Mouse (Mus musculus): ENCODE data around the gene Clcn6.

Clcn6 gene

DNA sequence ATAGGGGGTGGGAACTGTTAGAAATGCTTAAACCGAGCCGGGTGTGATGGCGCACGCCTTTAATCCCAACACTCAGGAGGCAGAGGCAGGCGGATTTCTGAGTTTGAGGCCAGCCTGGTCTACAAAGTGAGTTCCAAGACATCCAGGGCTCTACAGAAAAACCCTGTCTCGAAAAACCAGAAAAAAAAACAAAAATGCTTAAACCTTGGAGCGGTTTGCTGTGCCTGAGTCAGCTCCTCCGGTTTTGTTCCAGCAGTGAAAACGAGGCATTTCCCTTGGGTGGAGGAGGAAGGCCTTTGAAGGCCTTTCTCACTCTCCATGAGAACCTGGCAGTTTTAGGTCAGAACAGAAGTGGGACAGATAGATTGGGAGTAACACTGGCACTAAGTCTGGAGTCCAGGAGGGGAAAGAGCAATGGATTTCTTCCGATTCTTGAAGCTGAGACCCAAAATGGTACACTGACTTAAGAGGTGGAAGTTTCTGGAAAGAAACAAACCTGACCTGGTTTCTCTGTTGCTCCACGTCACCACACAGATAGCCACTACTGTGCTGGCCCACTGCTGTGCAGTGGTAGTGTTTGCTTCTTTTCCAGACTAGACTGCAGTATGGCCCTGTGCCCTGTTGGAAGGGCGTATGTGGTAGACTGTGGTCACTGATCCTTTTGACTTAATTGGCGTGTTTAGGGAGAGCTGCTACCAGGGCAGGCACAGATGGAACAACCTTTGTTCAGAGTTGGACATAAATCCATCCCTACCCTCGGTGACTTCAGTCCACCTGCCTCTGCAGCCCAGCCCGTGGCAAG is 1.6 kb upstream of the Clcn6 start:
- no peak for DNase-seq (ENCODE audit: low spot score in 2 of 2)

DNA sequence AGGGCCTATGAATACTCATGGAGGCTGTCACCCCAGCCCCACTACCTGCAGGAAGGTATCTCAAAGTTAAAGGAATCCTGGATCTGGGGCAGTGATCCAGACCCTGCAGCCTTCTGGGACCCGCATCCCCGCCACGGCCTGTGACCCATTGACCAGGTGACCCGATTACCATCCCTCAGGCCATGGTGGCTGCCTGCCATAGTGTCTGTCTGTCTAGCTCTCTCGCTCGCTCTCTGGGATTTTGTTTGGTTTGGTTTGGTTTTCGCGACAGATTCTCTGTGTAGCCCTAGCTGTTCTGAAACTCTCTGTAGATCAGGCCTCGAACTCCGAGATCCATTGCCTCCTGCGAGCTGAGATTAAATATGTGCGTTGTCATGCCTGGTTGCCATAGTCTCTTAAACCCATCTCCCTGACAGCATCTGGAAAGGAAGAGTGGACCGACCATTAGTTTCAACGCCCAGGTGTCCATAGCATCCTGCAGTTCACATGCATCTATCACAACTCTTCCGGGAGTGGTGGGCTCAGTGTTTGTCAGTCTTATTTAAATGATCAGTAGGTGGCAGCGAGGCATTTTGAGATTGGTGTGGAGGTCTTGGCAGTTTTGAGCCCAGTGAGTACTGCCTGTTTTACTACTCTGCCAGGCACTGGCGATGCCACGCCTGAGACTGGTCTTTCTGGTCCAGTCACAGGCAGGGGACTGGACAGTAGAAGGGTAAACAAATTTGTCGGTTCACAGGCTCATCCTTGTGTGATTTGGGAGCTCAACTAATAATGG is 820 bp upstream of the Clcn6 start:
- no peak for DNase-seq (ENCODE audit: low spot score in 2 of 2)

DNA sequence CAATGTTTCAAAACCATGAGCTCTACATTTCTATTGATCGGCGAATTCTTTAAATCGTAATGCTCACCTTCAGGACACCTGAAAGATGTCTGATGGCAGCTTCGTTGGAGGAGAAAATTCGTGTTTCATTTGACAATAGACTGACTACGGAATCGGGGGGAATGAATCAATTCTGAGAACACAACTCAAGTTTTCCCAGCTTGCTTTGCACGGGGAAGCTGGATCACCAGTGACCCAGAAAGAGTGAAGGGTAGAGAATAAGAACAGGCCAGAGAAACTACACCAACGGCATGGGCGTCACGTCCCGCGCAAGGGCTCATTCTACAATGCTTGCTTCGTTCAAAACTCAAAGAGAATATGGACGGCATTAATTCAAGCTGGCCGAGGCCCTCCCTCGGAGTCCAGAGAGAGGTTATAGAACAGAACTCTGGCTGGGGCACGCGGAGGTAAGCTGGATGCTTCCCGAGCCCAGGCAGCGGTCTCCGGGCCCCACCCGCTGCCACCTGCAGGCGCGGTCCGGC is 482 bp downstream of the Clcn6 start:
- no peak for DNase-seq (ENCODE audit: low spot score in 2 of 2)

- DNase-seq (ENCODE audit: low spot score in 2 of 2) = no peak
Observed at GRCm38 (mm10) chr4:148035440-148035839, 3.2 kb downstream of the Clcn6 start.

DNA sequence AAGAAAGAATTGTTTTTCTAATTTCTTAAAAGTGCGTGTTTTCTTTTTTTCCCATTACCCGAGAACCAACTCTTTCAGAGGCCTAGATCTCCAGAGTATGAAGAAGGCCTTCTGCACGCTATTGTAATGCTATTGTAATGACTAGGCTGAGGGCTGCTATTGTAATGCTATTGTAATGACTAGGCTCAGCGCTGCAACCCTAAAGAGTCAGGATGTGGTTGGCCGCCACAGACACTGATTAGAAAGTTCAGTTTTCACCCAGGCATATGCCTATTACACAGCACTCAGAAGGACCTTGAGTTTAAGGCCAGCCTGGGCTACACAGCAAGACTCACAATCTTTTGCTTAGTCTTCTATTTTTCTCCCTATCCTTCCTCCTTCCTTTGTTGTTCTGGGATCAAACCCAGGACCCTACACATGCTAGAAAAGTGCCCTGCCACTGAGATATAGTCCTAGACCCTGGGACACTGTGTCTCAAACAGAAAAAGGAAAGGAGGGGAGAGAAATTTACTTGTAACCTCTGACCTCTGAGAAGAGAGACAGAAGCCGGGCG is 4.7 kb downstream of the Clcn6 start:
- no peak for DNase-seq (ENCODE audit: low spot score in 2 of 2)

GRCm38 (mm10) chr4:148030506-148030905 is 8.1 kb downstream of the Clcn6 start:
- no peak for DNase-seq (ENCODE audit: low spot score in 2 of 2)

GRCm38 (mm10) chr4:148029297-148029696 is 9.3 kb downstream of the Clcn6 start:
- DNase-seq (ENCODE audit: low spot score in 2 of 2) = no peak

DNA sequence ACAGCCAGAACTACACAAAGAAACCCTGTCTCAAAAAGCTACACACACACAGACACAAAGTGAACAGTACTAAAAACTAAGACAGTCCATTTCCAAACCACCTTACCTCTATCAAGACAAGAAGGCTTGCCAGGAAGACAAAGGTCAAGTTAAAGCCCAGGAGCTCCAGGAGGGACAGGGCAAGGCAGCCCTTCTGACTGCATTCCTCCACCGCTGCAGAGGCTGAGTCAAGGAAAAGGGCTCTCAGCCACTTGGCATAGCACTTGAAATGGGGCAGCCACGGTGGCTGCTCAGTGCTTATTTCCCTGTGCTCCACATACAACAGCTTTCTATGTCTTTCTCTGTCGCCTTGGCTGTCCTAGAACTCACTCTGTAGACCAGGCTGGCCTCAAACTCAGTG is 14.6 kb downstream of the Clcn6 start:
- DNase-seq (ENCODE audit: low spot score in 2 of 2) = no peak

DNA sequence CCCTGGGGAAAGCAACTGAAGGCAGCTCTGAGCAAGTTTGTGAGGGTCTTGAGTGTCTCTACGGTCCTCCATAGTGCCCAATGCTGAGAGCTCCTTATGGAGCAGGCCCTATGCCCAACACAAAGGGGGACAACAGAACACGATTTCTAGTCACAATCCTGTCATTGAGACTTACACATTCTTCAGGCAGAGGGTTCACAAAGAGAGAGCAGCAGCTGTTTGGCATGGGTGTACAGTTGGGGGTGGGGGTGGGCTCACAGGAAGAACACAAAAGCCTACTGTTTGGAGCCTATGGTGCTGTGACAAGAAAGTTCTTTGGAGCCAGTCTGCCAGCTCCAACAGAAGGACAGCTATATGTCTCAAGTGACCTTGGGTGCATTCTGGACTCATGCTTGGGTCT is 20.2 kb downstream of the Clcn6 start:
- DNase-seq (ENCODE audit: low spot score in 2 of 2) = no peak

- no peak for DNase-seq (ENCODE audit: low spot score in 2 of 2)
Observed at GRCm38 (mm10) chr4:148016981-148017380, 21.6 kb downstream of the Clcn6 start.

DNA sequence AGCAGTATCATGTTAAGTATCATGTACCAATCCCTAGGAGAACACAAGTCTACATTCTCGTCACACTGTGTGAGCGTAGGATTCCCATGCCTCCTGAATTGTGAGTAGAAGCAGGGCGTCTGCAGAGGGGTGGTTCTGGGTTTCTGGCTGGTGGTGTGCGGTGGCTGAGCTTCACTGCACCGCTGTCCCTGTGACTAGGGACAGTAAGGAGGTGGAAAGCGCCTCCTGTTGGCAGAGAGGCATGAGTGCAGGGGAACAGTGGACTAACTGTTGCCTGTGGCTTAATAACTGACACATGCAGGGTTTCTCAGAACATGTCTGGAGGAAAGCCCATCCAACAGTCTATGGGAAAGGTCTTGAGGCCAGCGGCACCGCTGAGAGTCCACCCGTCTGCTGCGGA is 23.2 kb downstream of the Clcn6 start:
- no peak for DNase-seq (ENCODE audit: low spot score in 2 of 2)

GRCm38 (mm10) chr4:148012216-148012615 is 26.4 kb downstream of the Clcn6 start:
- no peak for DNase-seq (ENCODE audit: low spot score in 2 of 2)

- no peak for DNase-seq (ENCODE audit: low spot score in 2 of 2)
Observed at GRCm38 (mm10) chr4:148011332-148011731, 27.3 kb downstream of the Clcn6 start.

DNA sequence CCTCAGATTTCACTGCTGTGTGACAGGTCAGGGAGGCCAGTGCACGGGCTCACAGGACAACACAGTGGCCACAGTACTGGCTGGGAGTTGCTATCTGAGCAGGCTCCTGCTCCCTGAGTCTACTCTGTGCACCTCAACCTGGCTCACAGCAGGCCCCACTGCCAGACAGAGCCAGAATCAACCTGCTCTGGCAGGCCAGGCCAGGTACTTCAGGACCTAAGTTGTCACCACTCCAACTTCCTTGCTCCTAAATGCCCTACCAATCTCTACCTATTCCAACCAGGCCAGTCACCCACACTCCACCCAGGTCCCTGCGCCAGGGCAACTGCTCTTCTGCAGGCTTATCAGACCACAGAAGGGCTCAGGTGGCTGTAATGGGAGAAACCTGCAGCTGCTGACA is 29.0 kb downstream of the Clcn6 start:
- DNase-seq (ENCODE audit: low spot score in 2 of 2) = no peak

DNA sequence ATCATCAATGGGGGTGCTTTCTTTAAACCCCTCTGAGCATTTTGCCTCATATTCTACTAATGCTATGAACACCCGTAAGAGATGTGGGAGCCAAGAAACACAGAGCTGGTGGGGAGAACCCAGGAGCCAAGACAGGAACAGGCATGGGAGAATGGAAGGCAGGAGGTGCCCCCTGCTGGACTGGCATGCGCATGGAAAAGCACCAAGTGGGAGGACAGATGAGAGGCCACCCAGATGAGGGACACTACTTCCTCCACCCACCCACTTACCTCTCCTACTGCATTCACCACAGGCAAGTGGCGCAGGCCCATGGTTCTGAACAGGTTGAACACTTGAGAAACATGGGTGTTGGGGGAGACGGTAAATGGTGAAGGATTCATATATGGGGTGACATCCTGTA is 30.2 kb downstream of the Clcn6 start:
- DNase-seq (ENCODE audit: low spot score in 2 of 2) = no peak

DNA sequence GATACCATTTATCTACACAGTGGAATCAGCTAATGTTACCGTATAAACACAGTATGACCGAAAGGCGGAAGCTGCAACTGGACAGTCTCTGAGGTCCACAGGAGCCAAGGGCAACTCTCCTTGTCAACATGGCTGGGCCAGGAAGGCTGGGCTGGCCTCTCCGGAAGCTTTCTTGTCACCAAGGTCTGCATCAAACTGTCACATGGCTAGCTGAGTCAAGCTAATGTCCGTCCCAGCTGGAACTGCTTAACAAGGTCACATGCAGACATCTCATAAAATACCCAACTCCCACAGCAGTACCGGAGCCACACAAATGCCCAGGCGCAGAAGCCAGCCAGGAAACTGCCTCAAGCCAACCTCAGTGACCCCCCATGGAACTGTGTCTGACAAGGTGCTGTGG is 34.3 kb downstream of the Clcn6 start:
- no peak for DNase-seq (ENCODE audit: low spot score in 2 of 2)

- no peak for DNase-seq (ENCODE audit: low spot score in 2 of 2)
Observed at GRCm38 (mm10) chr4:148001866-148002265, 36.8 kb downstream of the Clcn6 start.

- no peak for DNase-seq (ENCODE audit: low spot score in 2 of 2)
Observed at GRCm38 (mm10) chr4:148001013-148001789, 37.4 kb downstream of the Clcn6 start.

DNA sequence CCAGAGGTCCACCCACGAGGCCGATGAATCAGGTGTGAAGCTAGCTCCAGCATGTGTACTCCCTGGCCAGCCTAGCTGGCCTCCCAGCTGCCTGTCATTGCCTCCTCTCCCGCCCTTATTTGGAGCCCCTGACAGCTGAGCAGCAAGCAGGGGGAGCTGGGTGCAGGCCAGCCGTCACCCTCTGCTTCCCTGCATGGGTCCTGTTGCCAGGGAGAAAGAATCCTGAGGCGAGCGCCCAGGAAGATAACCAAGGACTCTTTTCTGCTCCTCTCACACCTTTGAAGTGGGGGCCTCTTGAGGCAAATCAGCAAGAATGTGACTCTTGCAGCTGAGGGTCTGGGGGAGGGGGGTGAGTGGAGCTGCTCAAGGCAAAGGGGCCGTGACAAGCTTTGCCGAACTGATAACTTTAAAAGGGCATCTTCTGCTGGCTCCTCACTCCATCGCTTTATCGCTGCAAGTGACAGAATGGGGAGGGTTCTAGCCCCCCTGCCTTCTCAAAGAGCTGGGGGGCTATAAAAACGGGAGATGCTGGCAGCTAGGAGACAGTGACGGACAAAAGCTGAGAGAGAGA is 38.3 kb downstream of the Clcn6 start, which contains the start of gene Nppa:
Nppa (plus strand) TSS at position 521 of the 571 bp plus-strand sequence.
- DNase-seq (ENCODE audit: low spot score in 2 of 2) = no peak

DNA sequence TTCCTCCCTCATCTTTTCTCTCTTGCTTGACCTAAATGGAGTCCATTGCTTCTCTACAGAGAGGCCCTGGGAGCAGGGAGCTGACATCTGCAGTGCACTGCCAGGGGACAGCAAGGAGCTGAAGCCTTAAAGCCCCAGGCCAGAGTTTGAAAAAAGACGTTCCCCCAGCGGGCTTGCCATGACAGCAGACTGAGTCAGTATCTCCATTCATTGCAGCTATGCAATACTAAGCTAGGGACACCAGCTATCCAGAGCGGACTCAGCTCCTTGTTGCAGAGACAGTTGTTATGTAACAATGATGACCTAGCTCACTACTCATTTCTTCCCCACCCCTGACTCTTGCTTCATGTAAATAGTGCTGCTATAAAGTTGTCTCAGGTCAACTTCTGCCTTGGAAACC is 43.3 kb downstream of the Clcn6 start:
- no peak for DNase-seq (ENCODE audit: low spot score in 2 of 2)

DNA sequence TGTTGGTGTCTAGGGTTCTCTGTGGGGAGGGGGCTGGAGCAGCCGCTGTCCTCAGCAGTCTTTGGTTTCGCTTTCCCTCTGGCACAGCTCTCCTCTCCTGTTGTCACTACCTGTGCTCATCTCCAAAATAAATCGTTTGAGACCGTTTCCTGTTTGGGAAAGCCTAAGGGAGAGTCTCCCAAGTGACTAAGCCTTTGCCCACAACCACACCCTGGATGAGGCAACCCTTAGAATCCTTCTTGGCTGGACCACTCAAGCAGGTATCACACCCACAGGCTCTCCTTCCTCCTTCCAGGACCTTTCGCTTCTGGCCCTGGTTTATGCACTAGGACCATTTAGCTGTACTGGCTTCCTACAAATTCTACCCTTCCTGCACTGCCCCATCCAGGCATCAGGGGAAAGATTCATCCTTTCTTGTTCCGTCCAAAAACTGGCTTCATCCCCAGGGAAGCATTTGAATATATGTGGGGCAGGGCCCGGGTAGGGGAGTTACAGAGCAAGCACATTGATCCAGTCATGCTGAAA is 45.0 kb downstream of the Clcn6 start:
- DNase-seq (ENCODE audit: low spot score in 2 of 2) = no peak

Data from urinary bladder, postnatal 4 days (tissue).